Mouse (Mus musculus) midbrain, embryonic 14.5 days (tissue): Measurements from ENCODE around the gene Mthfsd. TPM values are rescaled to one million over a fixed set of nuclear protein-coding genes. Genes with fewer than 3 reads are reported as not detected.

ENCODE experiments used
- ATAC-seq: fragments of 200-750 bp; cut with Nextera tagmentation; 2 replicates; pipeline ENCODE4 v1.8.0; 2017; ENCODE audit warnings: moderate number of reproducible peaks, moderate library complexity; ENCODE audit not compliant: low FRiP score, low TSS enrichment
- DNase-seq: peaks from one replicate; pipeline ENCODE4 v3.0.0-alpha.2; 2015
- H3K27ac ChIP-seq: fragments of 300-500 bp; sonication (generic); replicated peaks from 2 replicates; pipeline ENCODE4 v1.5.1; 2014; ENCODE audit warnings: mild to moderate bottlenecking, low read depth, low read length, moderate library complexity
- H3K27me3 ChIP-seq: fragments of 300-500 bp; sonication (generic); 2 replicates; pipeline ENCODE4 v1.6.1; 2014; ENCODE audit warnings: low read length, control low read depth, mixed read lengths; ENCODE audit not compliant: control insufficient read depth, insufficient read depth
- H3K36me3 ChIP-seq: fragments of 300-500 bp; sonication (generic); 2 replicates; pipeline ENCODE4 v1.6.1; 2014; ENCODE audit warnings: low read length, control low read depth; ENCODE audit not compliant: control insufficient read depth, insufficient read depth
- H3K4me1 ChIP-seq: fragments of 300-500 bp; sonication (generic); 2 replicates; pipeline ENCODE4 v1.6.1; 2014; ENCODE audit warnings: mild to moderate bottlenecking, antibody characterized with exemption, low read length, control low read depth; ENCODE audit not compliant: control insufficient read depth, insufficient read depth
- H3K4me2 ChIP-seq: fragments of 300-500 bp; sonication (generic); 2 replicates; pipeline ENCODE4 v1.6.1; 2014; ENCODE audit warnings: mild to moderate bottlenecking, low read length, moderate library complexity
- H3K4me3 ChIP-seq: fragments of 300-500 bp; sonication (generic); replicated peaks from 2 replicates; pipeline ENCODE4 v1.5.1; 2014; ENCODE audit warnings: low read depth, low read length
- H3K9ac ChIP-seq: fragments of 300-500 bp; sonication (generic); replicated peaks from 2 replicates; pipeline ENCODE4 v1.6.1; 2014; ENCODE audit warnings: mild to moderate bottlenecking, low read length, moderate library complexity
- H3K9me3 ChIP-seq: fragments of 300-500 bp; sonication (generic); 2 replicates; pipeline ENCODE4 v1.6.1; 2016; ENCODE audit warnings: low read length, control low read depth, mixed read lengths; ENCODE audit not compliant: control insufficient read depth
- WGBS: fragments of 180-500 bp; shearing (Covaris S2); extraction: QIAGEN DNeasy Blood & Tissue Kit; methylation state at CpG from one replicate; pipeline ENCODE4 v1.1.7; 2014; 5-methylcytosine and 5-hydroxymethylcytosine counted together
- polyA plus RNA-seq: library from polyadenylated mRNA; unstranded; fragments of >200 nt; fragmentation: Nextera tagmentation; extraction: Ambion mirVana; gene quantifications from 2 replicates; pipeline ENCODE4 v1.2.1, GENCODE M21; 2014

Gene Mthfsd
- polyA plus RNA-seq, 1 experiment from 2014 or later = 50.2 TPM

DNA sequence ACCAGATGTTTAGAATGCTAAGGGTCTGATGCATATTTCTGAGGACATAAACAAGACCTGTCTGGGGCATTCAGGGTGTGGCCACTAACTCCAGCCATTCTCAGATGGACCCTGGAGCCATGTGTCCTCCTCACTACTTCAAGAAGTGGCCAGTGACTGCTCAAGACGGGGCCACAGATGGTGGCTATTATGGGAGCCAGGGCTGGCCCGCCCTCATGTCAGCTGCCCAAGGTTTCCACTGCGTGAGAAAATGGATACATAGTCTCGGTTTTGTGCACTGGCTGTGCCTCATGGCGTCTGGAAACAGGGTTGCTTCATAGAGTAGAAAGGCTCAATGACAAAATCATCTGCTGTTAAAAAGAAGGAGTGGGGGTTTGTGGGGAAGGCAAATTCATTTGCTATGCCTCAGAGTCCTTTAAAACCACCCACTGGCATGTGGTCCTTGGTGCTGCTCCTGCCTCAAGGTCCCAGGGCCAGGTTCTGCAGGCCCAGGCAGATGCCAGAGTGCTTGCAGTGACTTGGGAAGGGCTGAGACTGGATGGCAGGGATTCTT lies 24.8 kb upstream of the Mthfsd start:
- no peak for DNase-seq
- Histone ChIP-seq H3K27ac (no peak overlapping the region), H3K9me3 (0 out of 2 replicates have a peak, but pooled peaks cover 3% of the 10 kb centered on the region), H3K36me3 (no peaks in the 10 kb centered on the region), H3K27me3 (peaks cover 37% of the 10 kb centered on the region), H3K4me2 (no peak overlapping the region), H3K4me3 (no peak overlapping the region), H3K9ac (no peak overlapping the region), H3K4me1 (peaks cover 4% of the 10 kb centered on the region; the same call in 1 of the 2 replicates)
- no peak for ATAC-seq
- WGBS = 72% methylated on average over 5 of the region's 5 CpGs

DNA sequence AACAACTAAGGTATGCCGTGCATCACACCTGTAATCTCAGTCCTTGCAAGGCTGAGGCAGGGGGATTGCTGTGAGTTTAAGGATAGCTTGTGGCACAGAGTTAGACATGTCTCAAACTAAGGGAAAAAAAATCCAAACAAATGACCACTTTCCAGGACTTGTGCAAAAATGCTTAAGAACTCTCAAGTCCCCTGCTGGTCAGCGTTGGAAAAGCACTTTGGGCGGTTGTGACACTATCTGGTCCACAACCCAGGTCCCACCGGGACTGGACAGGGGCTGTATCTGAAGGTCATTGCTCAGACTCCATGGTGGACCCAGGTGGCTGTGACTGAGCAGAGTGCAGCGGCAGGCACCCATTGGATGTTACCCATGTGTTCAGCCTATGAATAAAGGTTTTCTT lies 22.3 kb upstream of the Mthfsd start:
- 39% methylated on average over 5 of the region's 5 CpGs for WGBS
- peaks cover 62% of the 10 kb centered on the region for H3K27me3 ChIP-seq

DNA sequence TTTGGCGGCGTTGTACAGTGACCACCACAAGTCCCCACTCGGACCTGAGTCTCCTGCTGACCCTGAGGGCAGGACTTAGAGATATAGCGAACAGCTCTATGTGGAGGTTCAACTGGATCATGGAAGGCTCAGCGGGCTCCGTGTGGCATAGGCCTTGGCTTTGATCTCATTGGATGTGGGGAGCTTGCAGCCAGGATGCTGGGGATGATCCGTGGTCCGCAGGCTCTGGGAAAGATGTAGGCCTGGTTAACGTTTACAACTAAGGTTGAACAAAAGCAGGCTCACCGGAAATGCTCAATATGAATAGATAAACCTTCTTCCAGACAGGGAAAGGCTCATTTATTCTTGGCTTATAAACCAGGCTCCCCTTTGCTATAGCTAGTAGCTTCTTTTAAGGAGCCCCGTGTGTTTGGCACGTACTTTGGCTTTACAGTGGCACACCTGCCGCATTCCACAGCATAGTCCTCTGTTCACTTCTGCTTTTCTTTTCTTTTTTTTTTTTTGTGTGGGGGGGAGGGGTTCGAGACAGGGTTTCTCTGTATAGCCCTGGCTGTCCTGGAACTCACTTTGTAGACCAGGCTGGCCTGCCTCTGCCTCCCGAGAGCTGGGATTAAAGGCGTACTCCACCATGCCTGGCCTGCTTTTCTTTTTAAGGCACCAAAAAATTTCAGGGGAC lies 21.2 kb upstream of the Mthfsd start:
- H3K9me3 ChIP-seq = no peaks in the 10 kb centered on the region
- H3K27ac ChIP-seq = no peak overlapping the region
- no peaks in the 10 kb centered on the region for H3K36me3 ChIP-seq
- H3K4me3 ChIP-seq = no peak overlapping the region
- peaks cover 4% of the 10 kb centered on the region; the same call in 1 of the 2 replicates for H3K4me1 ChIP-seq
- peaks cover 73% of the 10 kb centered on the region for H3K27me3 ChIP-seq
- no peak for DNase-seq
- no peak for ATAC-seq
- 8% methylated on average over 16 of the region's 16 CpGs for WGBS
- H3K9ac ChIP-seq = no peak overlapping the region
- no peak overlapping the region for H3K4me2 ChIP-seq

More for the DNA sequence above, 22.3 kb upstream of the Mthfsd start:
- Histone ChIP-seq H3K27ac (no peak overlapping the region), H3K9me3 (no peaks in the 10 kb centered on the region), H3K4me1 (peaks cover 4% of the 10 kb centered on the region; the same call in 1 of the 2 replicates), H3K4me2 (no peak overlapping the region), H3K36me3 (no peaks in the 10 kb centered on the region), H3K9ac (no peak overlapping the region), H3K4me3 (no peak overlapping the region)
- ATAC-seq = no peak
- DNase-seq = peak; percentile 61

DNA sequence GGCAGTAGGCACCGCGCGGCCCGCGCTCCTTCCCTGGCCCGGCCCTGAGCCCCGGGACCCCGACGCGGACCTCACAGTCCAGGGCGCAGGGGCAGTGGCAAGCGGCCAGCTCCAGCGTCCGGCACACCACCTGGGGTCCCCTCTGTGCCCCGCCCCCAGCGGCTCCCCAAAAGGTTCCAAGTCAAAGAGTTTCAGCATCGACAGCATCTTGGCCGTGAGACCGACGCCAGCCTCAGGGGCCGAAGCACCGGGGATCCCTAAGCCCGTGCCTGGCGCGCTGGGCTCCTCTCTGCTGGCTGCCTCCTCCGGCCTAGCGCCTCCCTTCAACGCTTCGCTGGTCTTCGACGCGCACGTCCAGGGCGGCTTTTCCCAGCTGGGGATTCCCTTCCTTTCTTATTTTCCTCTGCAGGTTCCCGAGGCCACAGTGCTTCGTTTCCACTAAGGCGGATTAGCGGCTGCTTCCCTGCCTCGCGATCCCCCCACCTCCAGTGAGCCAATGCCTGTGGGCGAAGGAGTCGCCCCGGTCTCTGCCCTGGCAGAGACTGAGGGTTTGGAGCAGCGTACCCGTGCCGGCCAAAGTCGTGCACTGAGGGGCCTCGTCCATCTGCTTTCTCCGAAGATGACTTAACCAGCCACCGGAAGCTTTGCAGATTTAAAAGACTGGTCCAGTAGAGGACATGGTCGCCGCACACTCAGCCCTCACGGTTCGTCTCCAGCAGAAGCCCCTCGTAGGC lies 20.5 kb upstream of the Mthfsd start:
- ATAC-seq (no peak), DNase-seq (peak; percentile 55)
- H3K9ac ChIP-seq = no peak overlapping the region
- H3K36me3 ChIP-seq = no peaks in the 10 kb centered on the region
- H3K4me3 ChIP-seq = 0 out of 2 replicates have a peak overlapping the region, but pooled peaks have one; percentile 5
- H3K4me1 ChIP-seq = peaks cover 4% of the 10 kb centered on the region; the same call in 1 of the 2 replicates
- 2% methylated on average over 54 of the region's 55 CpGs for WGBS
- peaks cover 79% of the 10 kb centered on the region for H3K27me3 ChIP-seq
- peak overlapping the region; percentile 29 for H3K4me2 ChIP-seq
- H3K27ac ChIP-seq = no peak overlapping the region
- H3K9me3 ChIP-seq = no peaks in the 10 kb centered on the region

DNA sequence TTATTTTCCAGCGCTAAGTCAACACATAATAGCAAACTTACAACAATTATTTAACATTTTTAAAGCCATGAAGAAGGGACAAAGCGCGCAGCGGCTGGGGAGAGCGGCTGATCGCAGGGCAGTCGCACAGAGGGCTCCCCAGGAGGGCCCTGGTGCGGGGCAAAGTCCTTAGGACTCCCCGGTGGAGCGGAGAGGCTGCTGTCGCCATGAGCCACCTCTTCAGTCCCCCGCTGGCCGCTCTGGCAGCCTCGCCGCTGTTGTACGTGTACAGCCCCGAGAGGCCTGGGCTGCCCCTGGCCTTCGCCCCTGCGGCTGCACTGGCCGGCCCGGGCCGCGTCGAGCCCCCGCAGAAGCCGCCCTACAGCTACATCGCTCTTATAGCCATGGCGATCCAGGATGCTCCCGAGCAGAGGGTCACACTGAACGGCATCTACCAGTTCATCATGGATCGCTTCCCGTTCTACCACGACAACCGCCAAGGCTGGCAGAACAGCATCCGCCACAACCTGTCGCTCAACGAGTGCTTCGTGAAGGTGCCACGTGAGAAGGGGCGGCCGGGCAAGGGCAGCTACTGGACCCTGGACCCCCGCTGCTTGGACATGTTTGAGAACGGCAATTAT lies 19.7 kb upstream of the Mthfsd start, which contains the start of gene Foxl1:
Gene Foxl1, plus strand, starts transcription at position 185 of the 620 bp plus-strand sequence.
- no peak for DNase-seq
- H3K9ac ChIP-seq = no peak within 1 kb of the TSS

DNA sequence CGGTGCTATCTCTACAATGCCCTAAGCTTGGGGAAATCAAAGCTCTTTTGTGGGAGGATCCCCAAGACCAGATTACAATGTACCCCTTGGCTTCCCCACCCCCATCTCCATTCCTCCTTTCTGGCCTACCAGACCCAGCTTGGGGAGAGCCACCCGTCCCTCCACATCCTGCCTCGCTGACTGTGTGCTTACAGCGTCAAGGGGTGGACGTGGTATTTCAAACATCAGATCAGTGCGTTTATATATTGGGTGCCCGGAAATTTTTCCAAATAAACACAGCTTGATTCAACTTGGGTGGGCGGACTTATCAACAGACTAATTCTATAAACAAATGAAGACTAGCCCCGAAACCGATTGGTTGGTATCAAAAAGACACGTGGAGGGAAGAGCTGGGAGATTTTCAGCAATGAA lies 19.1 kb upstream of the Mthfsd start:
- no peak overlapping the region for H3K9ac ChIP-seq
- H3K36me3 ChIP-seq = no peaks in the 10 kb centered on the region
- DNase-seq (no peak), ATAC-seq (no peak)
- no peak overlapping the region for H3K4me2 ChIP-seq
- no peak overlapping the region for H3K27ac ChIP-seq
- peaks cover 4% of the 10 kb centered on the region; the same call in 1 of the 2 replicates for H3K4me1 ChIP-seq
- H3K4me3 ChIP-seq = no peak overlapping the region
- no peaks in the 10 kb centered on the region for H3K9me3 ChIP-seq
- H3K27me3 ChIP-seq = peaks cover 93% of the 10 kb centered on the region
- WGBS = 2% methylated on average over 11 of the region's 11 CpGs

More for the DNA sequence above, 19.7 kb upstream of the Mthfsd start, which contains the start of gene Foxl1:
- Histone ChIP-seq H3K27ac (no peak within 1 kb of the TSS), H3K9me3 (no peaks in the 10 kb centered on the region), H3K4me2 (peak within 1 kb of the TSS; percentile 29), H3K4me3 (0 out of 2 replicates have a peak within 1 kb of the TSS, but pooled peaks have one; percentile 5), H3K27me3 (peaks cover 87% of the 10 kb centered on the region), H3K4me1 (peaks cover 4% of the 10 kb centered on the region; the same call in 1 of the 2 replicates), H3K36me3 (no peaks in the 10 kb centered on the region)
- WGBS = under 1% methylated on average over 43 of the region's 43 CpGs
- no peak for ATAC-seq

DNA sequence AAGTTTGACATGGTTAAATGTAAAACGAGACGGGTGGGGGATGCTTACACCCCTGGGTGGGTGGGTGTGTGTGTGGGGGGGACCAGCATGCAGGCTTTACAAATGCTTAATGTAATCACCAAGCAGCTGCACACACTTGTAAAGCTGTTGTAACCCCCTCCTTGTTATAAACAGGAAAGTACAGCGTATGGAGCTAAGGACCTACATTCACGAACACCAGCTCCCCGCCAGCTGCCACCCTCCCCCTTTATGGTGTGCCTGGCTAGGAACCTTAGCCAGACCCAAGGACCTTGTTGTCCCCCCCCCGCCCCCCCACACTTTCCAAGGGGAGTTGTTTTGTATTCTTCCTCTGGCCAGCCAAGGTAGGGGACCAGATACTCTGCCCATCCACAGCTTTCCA lies 18.5 kb upstream of the Mthfsd start:
- Histone ChIP-seq H3K9me3 (no peaks in the 10 kb centered on the region), H3K27me3 (peaks cover 95% of the 10 kb centered on the region), H3K27ac (no peak overlapping the region), H3K4me1 (peaks cover 4% of the 10 kb centered on the region; the same call in 1 of the 2 replicates), H3K9ac (no peak overlapping the region), H3K36me3 (no peaks in the 10 kb centered on the region), H3K4me2 (no peak overlapping the region), H3K4me3 (no peak overlapping the region)
- ATAC-seq (no peak), DNase-seq (no peak)
- WGBS = 2% methylated on average over 6 of the region's 6 CpGs

DNA sequence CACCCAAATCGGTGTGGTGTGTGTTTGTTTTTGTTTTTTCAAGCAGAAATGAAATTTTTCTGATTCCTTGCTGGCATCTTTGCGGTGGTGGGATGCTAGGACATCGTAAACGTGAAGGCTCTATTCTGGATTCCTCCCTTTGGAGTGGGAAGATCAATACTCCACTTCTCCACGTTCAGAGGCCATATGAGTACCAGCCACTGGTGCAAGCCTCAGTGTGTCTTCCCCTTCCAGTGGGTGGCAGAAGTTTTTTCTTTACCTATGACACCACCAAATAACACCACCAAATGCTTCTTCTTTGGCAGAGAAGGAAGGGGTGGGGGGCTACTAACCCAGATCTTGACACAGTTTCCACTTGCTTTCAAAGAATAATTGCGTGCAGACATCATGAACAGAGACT lies 18.0 kb upstream of the Mthfsd start:
- H3K9me3 ChIP-seq = no peaks in the 10 kb centered on the region
- ATAC-seq (no peak), DNase-seq (no peak)
- no peaks in the 10 kb centered on the region for H3K36me3 ChIP-seq
- no peak overlapping the region for H3K4me3 ChIP-seq
- no peak overlapping the region for H3K27ac ChIP-seq
- H3K4me2 ChIP-seq = no peak overlapping the region
- WGBS = 5% methylated on average over 6 of the region's 6 CpGs
- H3K4me1 ChIP-seq = peaks cover 4% of the 10 kb centered on the region; the same call in 1 of the 2 replicates
- H3K9ac ChIP-seq = no peak overlapping the region
- H3K27me3 ChIP-seq = peaks cover 99% of the 10 kb centered on the region
